Mouse (Mus musculus): Measurements from ENCODE around the gene Crat. TPM values are rescaled to one million over a fixed set of nuclear protein-coding genes. Genes with fewer than 3 reads are reported as not detected.

The Crat gene
- total RNA-seq, 2 experiments from 2014 or later = 50.9 to 51.6 TPM

DNA sequence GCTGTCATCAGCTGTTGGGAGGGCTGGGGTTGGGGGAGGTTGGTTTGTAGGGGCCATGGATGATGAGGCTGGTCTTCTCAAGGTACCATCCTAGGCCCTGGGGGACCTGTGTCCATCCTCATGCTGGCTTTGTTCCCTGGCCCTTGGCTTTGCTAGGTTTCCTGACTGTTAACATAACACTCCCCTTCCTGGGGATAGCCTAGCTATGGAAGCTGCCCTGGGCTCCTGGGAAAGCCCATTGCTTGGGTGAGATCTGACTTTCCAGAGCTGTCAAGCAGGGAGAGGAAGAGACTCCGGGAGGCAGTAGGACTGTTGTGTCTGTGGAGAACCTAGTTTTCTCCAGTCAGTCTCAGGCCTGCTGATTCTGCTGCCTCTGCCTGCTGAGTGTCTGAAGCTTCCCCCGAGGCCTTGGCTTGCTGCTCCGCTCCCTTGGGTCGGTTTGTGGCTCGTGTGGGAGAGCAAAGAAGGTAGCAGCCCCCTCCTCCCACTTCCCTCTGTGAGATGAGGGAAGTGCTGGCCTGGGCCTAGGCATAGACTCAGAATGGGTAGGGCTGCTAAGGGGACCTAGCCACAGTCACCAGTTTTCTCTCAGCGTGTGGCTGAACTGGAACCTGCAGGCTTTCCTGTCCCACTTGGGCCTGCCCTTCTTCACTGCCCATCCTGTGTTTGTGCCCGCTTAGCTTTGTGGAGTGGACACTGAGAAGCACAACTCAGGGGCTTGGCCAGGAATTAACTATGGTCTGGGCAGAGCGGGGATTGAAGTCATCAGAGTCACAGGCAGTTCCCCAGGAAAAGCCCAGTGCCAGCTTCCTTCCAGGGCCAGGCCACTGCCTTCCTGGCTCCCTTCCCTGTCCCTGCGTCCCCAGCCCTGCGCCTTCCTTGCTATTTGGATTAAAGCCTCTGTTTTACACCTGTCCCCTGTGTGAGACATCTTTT is 31.5 kb upstream of the Crat start:
- DNase-seq (ENCODE audit: low spot score in 2 of 2) = no peak
- Histone ChIP-seq H3K4me3 (no peak overlapping the region), H3K27ac (peak overlapping the region; percentile 80)
- no peak for TF ChIP-seq CTCF (conservative IDR thresholded peaks at IDR 0.05)

DNA sequence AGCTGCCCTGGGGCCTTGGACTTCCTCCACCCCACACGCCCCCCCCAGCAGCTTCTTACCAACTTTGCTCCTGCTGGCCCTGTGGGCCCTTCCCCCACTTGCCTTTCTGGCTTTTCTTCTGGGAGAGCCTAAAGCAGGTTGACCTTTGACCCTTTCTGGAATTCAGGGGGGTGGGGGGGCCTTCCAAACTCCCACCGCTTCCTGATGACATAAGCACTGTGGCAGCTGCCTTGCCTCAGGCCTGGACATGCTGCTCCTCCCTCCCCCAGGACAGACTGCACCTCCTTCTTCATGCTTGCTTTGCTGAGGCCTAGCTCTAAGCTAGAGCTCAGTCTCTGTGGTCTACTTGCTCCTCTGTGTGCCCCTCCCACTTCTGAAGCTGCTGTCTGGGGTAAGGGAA is 29.7 kb upstream of the Crat start:
- TF ChIP-seq CTCF (conservative IDR thresholded peaks at IDR 0.05) = no peak
- Histone ChIP-seq H3K27ac (0 out of 2 replicates have a peak overlapping the region, but pooled peaks have one; percentile 36), H3K4me3 (no peak overlapping the region)
- no peak for DNase-seq (ENCODE audit: low spot score in 2 of 2)

DNA sequence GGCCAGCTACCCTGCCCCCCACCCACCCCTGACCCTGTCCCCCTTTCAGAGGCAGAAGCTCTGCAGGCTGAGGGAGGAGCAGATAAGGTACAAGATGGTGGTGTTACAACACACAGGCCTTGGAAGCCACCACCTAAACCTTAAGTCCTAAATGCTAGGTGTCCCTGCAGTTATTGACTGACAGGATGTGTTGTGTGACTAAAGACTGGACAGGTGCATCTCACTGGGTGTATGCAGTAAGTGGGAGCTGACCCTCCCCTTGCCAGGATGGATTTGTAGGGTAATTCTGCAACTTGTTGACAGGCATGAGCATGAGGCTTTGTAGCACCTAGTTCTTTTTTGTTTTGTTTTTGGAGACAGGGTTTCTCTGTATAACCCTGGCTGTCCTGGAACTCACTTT is 28.8 kb upstream of the Crat start:
- TF ChIP-seq CTCF (conservative IDR thresholded peaks at IDR 0.05) = no peak
- DNase-seq (ENCODE audit: low spot score in 2 of 2) = no peak
- Histone ChIP-seq H3K4me3 (no peak overlapping the region), H3K27ac (peak overlapping the region; percentile 98; the same call in 1 of the 2 replicates)

DNA sequence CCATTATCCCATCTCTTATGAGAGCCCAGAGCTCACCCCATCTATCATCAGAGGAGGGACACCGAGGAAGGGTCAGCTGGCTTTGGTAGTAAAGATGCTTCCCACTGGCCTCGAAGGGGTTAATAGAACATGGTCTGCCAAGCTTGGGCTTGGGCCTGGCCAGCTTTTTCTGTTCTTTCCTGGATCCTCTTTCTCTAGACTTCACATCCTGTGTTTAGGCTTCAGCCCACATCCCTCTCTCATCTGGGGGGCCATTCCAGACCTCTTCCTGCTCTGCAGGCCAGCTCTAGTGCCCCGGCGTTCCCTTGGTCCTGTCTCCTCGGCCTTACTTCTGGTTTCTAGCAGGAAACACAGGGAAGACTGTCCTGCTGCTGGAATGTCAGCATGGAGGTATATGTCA is 28.4 kb upstream of the Crat start:
- Histone ChIP-seq H3K4me3 (no peak overlapping the region), H3K27ac (peak overlapping the region; percentile 98; the same call in 1 of the 2 replicates)
- no peak for DNase-seq (ENCODE audit: low spot score in 2 of 2)
- TF ChIP-seq CTCF (conservative IDR thresholded peaks at IDR 0.05) = no peak

DNA sequence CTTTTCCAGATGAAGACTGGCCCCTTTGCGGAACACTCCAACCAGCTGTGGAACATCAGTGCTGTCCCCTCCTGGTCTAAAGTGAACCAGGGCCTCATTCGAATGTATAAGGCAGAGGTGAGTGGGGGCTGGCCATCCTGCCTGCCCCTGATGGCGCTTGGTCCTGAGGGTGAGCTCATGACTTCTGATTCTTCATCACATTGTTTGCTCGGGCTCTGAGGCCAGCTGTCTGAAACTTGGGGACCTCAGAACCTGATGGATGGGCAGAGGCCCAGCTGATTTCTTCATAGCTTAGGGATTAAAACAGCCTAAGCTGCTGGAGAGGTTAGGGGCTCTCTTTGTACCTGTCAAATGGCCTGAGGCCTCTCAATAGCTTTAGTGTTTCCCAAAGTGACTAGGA is 27.7 kb upstream of the Crat start:
- DNase-seq (ENCODE audit: low spot score in 2 of 2) = no peak
- no peak for TF ChIP-seq CTCF (conservative IDR thresholded peaks at IDR 0.05)

DNA sequence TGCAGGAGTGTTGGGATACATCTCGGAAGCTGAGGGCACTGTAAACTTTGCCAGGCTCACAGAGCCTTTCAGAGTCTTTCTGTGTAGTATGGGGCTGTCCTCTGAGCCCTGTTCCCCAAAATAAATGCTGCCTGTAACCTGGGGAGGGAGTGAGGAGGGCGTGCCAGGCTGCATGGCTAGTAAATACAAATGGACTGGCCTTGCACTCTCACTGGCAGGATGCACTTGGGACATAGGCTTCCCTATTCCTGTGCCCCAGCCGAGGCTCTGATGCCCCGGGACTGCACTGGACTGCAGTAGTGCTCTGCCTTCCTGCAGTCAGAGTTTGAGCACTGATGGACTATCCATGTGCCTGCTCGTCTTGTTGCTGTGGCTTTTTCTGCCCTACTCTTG is 26.9 kb upstream of the Crat start:
- TF ChIP-seq CTCF (conservative IDR thresholded peaks at IDR 0.05) = no peak
- H3K27ac ChIP-seq = peak overlapping the region; percentile 98
- peak overlapping the region; percentile 52 for H3K4me3 ChIP-seq
- DNase-seq (ENCODE audit: low spot score in 2 of 2) = no peak

More for the DNA sequence above, 27.7 kb upstream of the Crat start:
- peak overlapping the region; percentile 98 for H3K27ac ChIP-seq
- H3K4me3 ChIP-seq = no peak overlapping the region

DNA sequence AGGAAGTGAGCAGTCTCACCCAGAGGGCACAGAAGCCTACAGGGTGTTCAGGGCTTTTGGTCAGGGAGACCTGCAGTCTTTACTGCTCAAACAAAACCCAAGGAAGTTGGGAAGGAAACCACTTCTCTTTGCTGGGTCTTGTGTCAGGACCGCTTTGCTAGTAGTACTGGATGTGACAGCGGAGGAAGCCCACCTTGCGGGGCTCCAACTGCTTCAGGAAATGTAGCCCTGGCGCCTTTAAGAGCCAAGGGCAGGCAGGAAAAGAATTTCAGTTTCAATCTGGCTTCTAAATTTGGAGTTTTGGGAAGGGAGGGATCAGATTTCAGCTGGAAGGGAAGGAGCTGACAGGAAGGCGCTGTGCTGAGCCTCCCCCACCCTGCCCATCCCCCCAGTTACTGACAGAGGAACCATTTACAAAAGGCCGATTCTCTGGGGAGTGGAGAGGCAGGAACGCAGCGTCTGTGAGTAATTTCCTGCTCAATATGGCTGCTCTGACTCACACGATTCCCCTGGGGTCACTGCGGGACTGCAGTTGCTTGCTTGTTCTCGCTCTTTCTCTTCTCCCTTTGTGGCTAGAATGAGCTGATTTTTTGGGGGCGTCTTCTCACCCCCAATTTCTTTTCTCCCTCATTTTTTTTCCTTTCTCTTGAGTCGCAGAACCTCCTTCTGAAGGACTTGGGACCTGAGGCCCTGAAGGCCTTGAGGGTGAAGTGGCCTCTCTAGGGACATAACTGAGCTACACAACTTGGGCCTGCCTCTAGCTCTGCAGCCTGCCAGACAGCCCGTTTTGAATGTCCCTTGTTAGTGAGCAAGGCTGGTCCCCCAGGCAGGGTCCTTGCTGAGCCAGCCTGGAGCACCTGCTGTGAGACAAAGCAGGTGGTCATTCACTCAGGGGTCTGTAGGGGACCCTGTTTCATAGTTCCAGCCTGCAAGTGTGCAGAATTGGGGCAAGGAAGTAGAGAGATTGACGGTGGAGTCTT is 26.2 kb upstream of the Crat start:
- peak overlapping the region; percentile 52 for H3K4me3 ChIP-seq
- TF ChIP-seq CTCF (conservative IDR thresholded peaks at IDR 0.05) = no peak

DNA sequence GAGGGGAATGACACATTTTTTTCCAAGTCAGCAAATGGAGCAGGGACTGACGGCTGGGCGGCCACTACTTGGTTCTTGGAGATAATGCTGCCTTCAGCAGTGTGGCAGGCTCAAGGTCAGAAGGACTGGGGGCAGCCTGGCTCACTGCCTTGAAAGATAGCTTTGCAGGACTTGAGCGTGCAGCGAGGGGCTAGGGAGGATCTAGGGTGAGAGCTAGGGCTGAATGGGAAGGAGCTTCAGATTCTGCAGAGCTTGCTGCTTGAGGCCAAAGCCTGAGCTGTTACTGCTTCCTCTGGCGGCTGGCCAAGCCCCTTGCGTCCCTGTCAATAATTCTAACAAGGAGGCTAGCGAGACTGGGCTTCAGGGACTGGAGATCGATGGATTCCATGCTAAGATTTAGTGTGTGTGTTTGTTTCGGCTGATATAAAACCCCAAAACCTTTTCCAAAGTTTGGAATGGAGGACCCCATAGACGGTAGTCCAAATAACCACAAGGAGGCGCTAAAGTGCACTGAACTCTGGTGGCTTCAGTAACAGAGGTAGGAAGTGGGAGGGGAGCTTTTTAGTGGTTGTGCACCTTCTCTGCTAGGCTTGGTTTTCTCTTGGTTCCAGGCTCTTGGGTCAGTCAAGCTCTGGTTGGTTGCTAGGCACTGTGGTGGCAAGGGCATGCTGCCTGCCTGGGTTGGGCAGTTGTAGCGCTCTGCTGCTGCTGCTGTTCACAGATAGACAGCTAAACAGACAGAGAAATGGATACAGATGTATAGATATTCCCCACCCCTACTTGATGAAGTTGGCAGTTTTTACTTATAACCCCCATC is 25.3 kb upstream of the Crat start:
- TF ChIP-seq CTCF (conservative IDR thresholded peaks at IDR 0.05) = peak; percentile 88
- Histone ChIP-seq H3K27ac (peak overlapping the region; percentile 98), H3K4me3 (peak overlapping the region; percentile 52)
- peak; percentile 55 to 69 for DNase-seq (ENCODE audit: low spot score in 2 of 2)

More for the DNA sequence above, 26.2 kb upstream of the Crat start:
- DNase-seq (ENCODE audit: low spot score in 2 of 2) = peak; percentile 69 to 88
- peak overlapping the region; percentile 98 for H3K27ac ChIP-seq

DNA sequence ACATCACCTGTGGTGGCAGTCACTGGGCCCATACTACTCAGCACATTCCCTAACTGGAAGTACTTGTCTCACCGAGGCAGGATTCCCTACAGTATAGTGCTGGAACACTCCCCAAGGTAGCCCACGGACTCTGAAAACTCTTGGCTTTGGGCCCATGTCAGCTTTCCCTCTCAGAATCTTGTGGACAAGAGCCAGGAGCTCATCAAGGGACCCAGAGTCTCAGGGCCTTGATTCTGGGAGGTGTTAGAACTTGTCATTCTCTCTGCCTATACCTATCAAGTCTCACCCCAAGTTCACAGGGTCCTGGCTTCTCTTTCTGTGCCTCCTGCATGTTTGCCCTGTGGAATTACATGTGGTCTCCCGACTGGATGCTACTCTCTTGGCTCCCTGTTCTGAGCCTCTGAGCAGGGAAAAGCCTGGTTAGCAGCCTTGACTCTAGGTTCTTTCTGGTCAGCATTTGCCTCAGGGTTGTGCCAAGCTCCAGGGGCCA is 24.6 kb upstream of the Crat start:
- TF ChIP-seq CTCF (conservative IDR thresholded peaks at IDR 0.05) = no peak
- Histone ChIP-seq H3K4me3 (no peak overlapping the region), H3K27ac (peak overlapping the region; percentile 98)
- DNase-seq (ENCODE audit: low spot score in 2 of 2) = no peak

DNA sequence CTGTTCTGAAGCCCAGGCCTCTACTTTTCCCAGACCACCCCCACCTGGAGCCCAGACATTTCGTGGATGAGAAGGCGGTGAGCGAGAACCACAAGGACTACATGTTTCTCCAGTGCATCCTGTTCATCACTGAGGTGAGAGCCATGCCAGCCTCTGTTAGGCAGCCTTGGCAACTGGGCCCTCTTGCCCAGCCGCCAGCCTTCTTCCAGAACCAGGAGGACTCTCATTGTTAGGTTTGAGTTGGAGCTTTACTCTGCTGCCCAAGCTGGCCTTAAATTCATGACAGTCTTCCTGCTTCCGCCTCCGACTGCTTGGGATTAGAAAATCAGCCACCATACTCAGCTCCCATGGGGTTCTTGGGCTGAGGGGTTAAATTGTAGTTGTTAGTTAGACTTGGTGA is 24.0 kb upstream of the Crat start:
- H3K27ac ChIP-seq = peak overlapping the region; percentile 98
- TF ChIP-seq CTCF (conservative IDR thresholded peaks at IDR 0.05) = no peak
- no peak overlapping the region for H3K4me3 ChIP-seq
- DNase-seq (ENCODE audit: low spot score in 2 of 2) = no peak

DNA sequence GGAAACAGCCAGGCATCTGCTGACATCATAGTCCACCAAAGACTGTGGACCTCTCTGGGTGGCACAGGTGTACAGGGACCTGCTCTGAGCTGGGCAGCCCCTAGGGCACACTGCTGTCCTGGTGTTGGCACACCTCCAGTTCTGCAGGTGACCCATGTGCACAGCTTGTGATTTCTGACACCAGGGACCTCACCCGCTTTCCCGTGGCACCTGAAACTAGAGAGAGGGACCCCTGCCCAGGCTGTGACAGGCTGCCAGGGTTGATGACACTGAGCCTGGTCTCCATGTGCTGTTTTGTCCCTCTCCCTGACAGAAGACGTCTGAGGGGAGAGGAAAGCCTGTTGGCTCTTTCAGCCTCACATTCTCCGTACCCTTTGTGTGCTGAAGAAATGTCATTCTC is 22.2 kb upstream of the Crat start:
- Histone ChIP-seq H3K4me3 (no peak overlapping the region), H3K27ac (no peak overlapping the region)
- DNase-seq (ENCODE audit: low spot score in 2 of 2) = no peak
- TF ChIP-seq CTCF (conservative IDR thresholded peaks at IDR 0.05) = no peak

DNA sequence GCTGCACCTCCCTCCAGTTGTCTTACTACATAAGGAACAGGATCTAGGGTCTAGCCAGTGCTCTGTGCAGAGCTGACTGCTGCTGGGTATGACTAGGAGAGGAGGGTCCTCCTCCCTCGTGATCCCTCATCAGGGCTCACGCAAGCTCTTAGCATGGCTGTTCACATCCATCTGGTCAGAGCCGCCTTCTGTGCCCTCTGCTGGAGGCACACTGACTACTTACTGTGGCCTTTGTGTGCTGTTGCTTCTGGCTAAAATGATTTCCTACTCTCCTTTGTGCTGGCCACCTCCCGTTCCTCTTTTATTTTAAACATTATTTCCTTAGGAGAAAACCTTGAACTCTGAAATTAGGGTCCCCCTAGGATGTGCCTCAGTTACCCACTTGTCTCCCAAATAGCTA is 21.2 kb upstream of the Crat start:
- no peak for DNase-seq (ENCODE audit: low spot score in 2 of 2)
- no peak overlapping the region for H3K4me3 ChIP-seq
- H3K27ac ChIP-seq = no peak overlapping the region
- TF ChIP-seq CTCF (conservative IDR thresholded peaks at IDR 0.05) = no peak
